Mouse (Mus musculus) small intestine, adult 2 months (tissue): ENCODE results near the gene Prpf19. TPM values are rescaled to one million over a fixed set of nuclear protein-coding genes. Genes with fewer than 3 reads are reported as not detected.

Experiments used
- H3K27ac ChIP-seq: fragments of 200-500 bp; 2 replicates; pipeline ENCODE4 v1.5.1; 2012; ENCODE audit warnings: low read depth, low read length, control low read depth, inconsistent platforms; ENCODE audit not compliant: insufficient read depth
- H3K27me3 ChIP-seq: fragments of 200-500 bp; 2 replicates; pipeline ENCODE4 v1.6.1; 2012; ENCODE audit warnings: mild to moderate bottlenecking, moderate library complexity, low read length, inconsistent platforms; ENCODE audit not compliant: control insufficient read depth, insufficient read depth
- H3K36me3 ChIP-seq: fragments of 200-500 bp; 2 replicates; pipeline ENCODE4 v1.6.1; 2012; ENCODE audit warnings: mild to moderate bottlenecking, low read length, control low read depth, inconsistent platforms; ENCODE audit not compliant: control insufficient read depth, insufficient read depth
- H3K4me1 ChIP-seq: fragments of 200-500 bp; 2 replicates; pipeline ENCODE4 v1.6.1; 2012; ENCODE audit warnings: low read length, inconsistent platforms, mixed read lengths; ENCODE audit not compliant: control insufficient read depth, insufficient read depth, insufficient read length
- H3K4me3 ChIP-seq: fragments of 200-500 bp; 2 replicates; pipeline ENCODE4 v1.5.1; 2012; ENCODE audit warnings: low read depth, mild to moderate bottlenecking, control low read depth, inconsistent platforms, low read length, moderate library complexity
- CTCF ChIP-seq: fragments of 200-500 bp; IDR thresholded peaks from 2 replicates; pipeline ENCODE4 v1.5.1; 2012; ENCODE audit warnings: low read depth, mild to moderate bottlenecking, control low read depth, inconsistent platforms, low read length, moderate library complexity, mixed read lengths; ENCODE audit not compliant: insufficient replicate concordance, insufficient read length; ENCODE audit errors: extremely low read depth
- POLR2A ChIP-seq: fragments of 200-500 bp; IDR thresholded peaks from 2 replicates; pipeline ENCODE4 v1.6.1; 2012; ENCODE audit warnings: low read depth, mild to moderate bottlenecking, control low read depth, inconsistent platforms, low read length, moderate library complexity
- WGBS: fragments of 180-500 bp; shearing (Covaris S2); methylation state at CpG from one replicate; pipeline ENCODE4 v1.1.7; 2018; 5-methylcytosine and 5-hydroxymethylcytosine counted together
- polyA plus RNA-seq: library from polyadenylated mRNA; depleted of rRNA; stranded (reverse); fragments of >200 nt; gene quantifications from 2 replicates; pipeline ENCODE4 v1.2.3, GENCODE M21; 2012

Gene Prpf19
- polyA plus RNA-seq, 1 experiment: 114 TPM

- 89% methylated on average over 13 of the region's 13 CpGs for WGBS
- Histone ChIP-seq H3K36me3 (peaks cover 2% of the 10 kb centered on the region; the same call in 1 of the 2 replicates), H3K27me3 (no peaks in the 10 kb centered on the region), H3K27ac (no peak overlapping the region), H3K4me1 (peaks cover 6% of the 10 kb centered on the region; the same call in 1 of the 2 replicates), H3K4me3 (no peak overlapping the region)
- TF ChIP-seq CTCF: no peak
- TF ChIP-seq POLR2A: no peak
Measured at GRCm38 (mm10) chr19:10866351-10866750, 28.7 kb upstream of the Prpf19 start.

- TF ChIP-seq POLR2A (no peak), CTCF (no peak)
- no peak overlapping the region for H3K4me3 ChIP-seq
- no peak overlapping the region for H3K27ac ChIP-seq
- H3K27me3 ChIP-seq: no peaks in the 10 kb centered on the region
- peaks cover 14% of the 10 kb centered on the region for H3K36me3 ChIP-seq
- WGBS: 39% methylated on average over 5 of the region's 5 CpGs
- H3K4me1 ChIP-seq: peaks cover 6% of the 10 kb centered on the region; the same call in 1 of the 2 replicates
Measured at GRCm38 (mm10) chr19:10867946-10868622, 26.9 kb upstream of the Prpf19 start.

GRCm38 (mm10) chr19:10868623-10869141 lies 26.3 kb upstream of the Prpf19 start:
- 1% methylated on average over 17 of the region's 17 CpGs for WGBS
- no peak overlapping the region for H3K27ac ChIP-seq
- peaks cover 6% of the 10 kb centered on the region; the same call in 1 of the 2 replicates for H3K4me1 ChIP-seq
- H3K27me3 ChIP-seq: no peaks in the 10 kb centered on the region
- H3K4me3 ChIP-seq: peak overlapping the region; percentile 66
- TF ChIP-seq POLR2A: no peak
- TF ChIP-seq CTCF: no peak
- H3K36me3 ChIP-seq: peaks cover 18% of the 10 kb centered on the region

GRCm38 (mm10) chr19:10869241-10869885 lies 25.7 kb upstream of the Prpf19 start:
- TF ChIP-seq CTCF (no peak), POLR2A (no peak)
- H3K4me3 ChIP-seq: peak overlapping the region; percentile 66
- no peak overlapping the region for H3K27ac ChIP-seq
- peaks cover 6% of the 10 kb centered on the region; the same call in 1 of the 2 replicates for H3K4me1 ChIP-seq
- peaks cover 21% of the 10 kb centered on the region for H3K36me3 ChIP-seq
- H3K27me3 ChIP-seq: no peaks in the 10 kb centered on the region
- WGBS: 1% methylated on average over 43 of the region's 43 CpGs

GRCm38 (mm10) chr19:10869886-10870527 lies 25.0 kb upstream of the Prpf19 start, which contains the start of gene Tmem132a:
Tmem132a (minus strand) TSS chr19:10869940.
- H3K4me3 ChIP-seq: peak within 1 kb of the TSS; percentile 66
- H3K4me1 ChIP-seq: peaks cover 6% of the 10 kb centered on the region; the same call in 1 of the 2 replicates
- no peak for TF ChIP-seq CTCF
- WGBS: 5% methylated on average over 8 of the region's 8 CpGs
- peaks cover 21% of the 10 kb centered on the region for H3K36me3 ChIP-seq
- H3K27me3 ChIP-seq: no peaks in the 10 kb centered on the region
- no peak within 1 kb of the TSS for H3K27ac ChIP-seq

GRCm38 (mm10) chr19:10870676-10871075 lies 24.4 kb upstream of the Prpf19 start:
- Histone ChIP-seq H3K27ac (no peak overlapping the region), H3K36me3 (peaks cover 21% of the 10 kb centered on the region), H3K4me3 (no peak overlapping the region), H3K27me3 (no peaks in the 10 kb centered on the region), H3K4me1 (peaks cover 6% of the 10 kb centered on the region; the same call in 1 of the 2 replicates)
- 93% methylated on average over 3 of the region's 3 CpGs for WGBS
- TF ChIP-seq POLR2A (no peak), CTCF (no peak)
